Mouse (Mus musculus): ENCODE results near the gene Zbtb11. TPM values are rescaled to one million over a fixed set of nuclear protein-coding genes. Genes with fewer than 3 reads are reported as not detected.

The Zbtb11 gene
- total and polyA plus RNA-seq, 3 experiments: 12.5 to 19.0 TPM; not detected in 1

GRCm38 (mm10) chr16:55970416-55970815 is 3.3 kb upstream of the Zbtb11 start:
- H3K9me3 ChIP-seq (replicated peaks; ENCODE audit: insufficient read depth, low read length): no peaks in the 10 kb centered on the region
- peak overlapping the region; percentile 15; the same call in 1 of the 2 replicates for H3K9ac ChIP-seq (ENCODE audit: control insufficient read depth, low read depth, low read length, poor library complexity, severe bottlenecking)
- TF ChIP-seq KAT2A (conservative IDR thresholded peaks at IDR 0.05; ENCODE audit: low read depth, low read length): no peak
- no peak for TF ChIP-seq USF1 (IDR thresholded peaks at IDR 0.05; ENCODE audit: low read depth, low read length)
- no peak for TF ChIP-seq EP300 (IDR thresholded peaks at IDR 0.05; ENCODE audit: low read depth in 1 of 2, low read length in 2 of 2)
- TF ChIP-seq MXI1 (IDR thresholded peaks at IDR 0.05; ENCODE audit: low read depth, low read length): no peak
- no peak for TF ChIP-seq ETS1 (IDR thresholded peaks at IDR 0.05; ENCODE audit: low read depth, low read length)
- no peak for DNase-seq (ENCODE audit: low read depth, low spot score)
- no peaks in the 10 kb centered on the region for H3K27me3 ChIP-seq (ENCODE audit: control insufficient read depth in 1 of 2, insufficient read depth in 2 of 2, low read length in 2 of 2)
- H3K36me3 ChIP-seq (ENCODE audit: control insufficient read depth in 1 of 2, insufficient read depth in 2 of 2, low read length in 2 of 2): peaks cover 23 to 55% of the 10 kb centered on the region in 2 experiments
- no peak overlapping the region for H3K4me3 ChIP-seq (ENCODE audit: control insufficient read depth in 1 of 2, insufficient read depth in 1 of 2, low read depth in 2 of 2, low read length in 2 of 2)
- no peak overlapping the region for H3K27ac ChIP-seq (ENCODE audit: control insufficient read depth, low read depth, low read length)
- peaks cover 44% of the 10 kb centered on the region for H3K79me2 ChIP-seq (ENCODE audit: control insufficient read depth, insufficient read depth, low read length, poor library complexity)
- peaks cover 0 to 19% of the 10 kb centered on the region in 2 experiments for H3K4me1 ChIP-seq (ENCODE audit: control insufficient read depth in 1 of 2, insufficient read depth in 2 of 2, low read length in 2 of 2)

GRCm38 (mm10) chr16:55971735-55972615 is 1.7 kb upstream of the Zbtb11 start:
- Histone ChIP-seq H3K4me1 (ENCODE audit: control insufficient read depth in 1 of 2, insufficient read depth in 2 of 2, low read length in 2 of 2) (peaks cover 4 to 25% of the 10 kb centered on the region in 2 experiments), H3K27me3 (ENCODE audit: control insufficient read depth in 1 of 2, insufficient read depth in 2 of 2, low read length in 2 of 2) (no peaks in the 10 kb centered on the region), H3K9me3 (replicated peaks; ENCODE audit: insufficient read depth, low read length) (no peaks in the 10 kb centered on the region), H3K36me3 (ENCODE audit: control insufficient read depth in 1 of 2, insufficient read depth in 2 of 2, low read length in 2 of 2) (peaks cover 23 to 65% of the 10 kb centered on the region in 2 experiments), H3K79me2 (ENCODE audit: control insufficient read depth, insufficient read depth, low read length, poor library complexity) (peaks cover 50% of the 10 kb centered on the region), H3K4me3 (ENCODE audit: control insufficient read depth in 1 of 2, insufficient read depth in 1 of 2, low read depth in 2 of 2, low read length in 2 of 2) (no peak overlapping the region), H3K9ac (ENCODE audit: control insufficient read depth, low read depth, low read length, poor library complexity, severe bottlenecking) (peak overlapping the region; percentile 39), H3K27ac (ENCODE audit: control insufficient read depth, low read depth, low read length) (peak overlapping the region; percentile 49)
- TF ChIP-seq POLR2AphosphoS2 (IDR thresholded peaks at IDR 0.05; ENCODE audit: low read length): peak; percentile 5; the same call in 1 of the 2 replicates
- TF ChIP-seq CTCF (IDR thresholded peaks at IDR 0.05 in 2 of 3, conservative IDR thresholded peaks at IDR 0.05 in 1 of 3; ENCODE audit: control insufficient read depth in 1 of 3, insufficient read depth in 1 of 3, low read depth in 2 of 3, low read length in 3 of 3, poor library complexity in 1 of 3, severe bottlenecking in 1 of 3): 0 out of 6 replicates have a peak, but pooled peaks of 1 of the 3 experiments have one; percentile 14
- TF ChIP-seq MYC (IDR thresholded peaks at IDR 0.05; ENCODE audit: low read depth, low read length): peak; percentile 71; the same call in 1 of the 2 replicates
- TF ChIP-seq POLR2A (IDR thresholded peaks at IDR 0.05; ENCODE audit: control insufficient read depth in 1 of 2, insufficient read depth in 1 of 2, low read depth in 1 of 2, low read length in 2 of 2, poor library complexity in 1 of 2): peak in 1 of 2 experiments; percentile 49; a peak in 2 of 4 replicates
- TF ChIP-seq UBTF (IDR thresholded peaks at IDR 0.05; ENCODE audit: borderline replicate concordance, insufficient read depth, low read depth, low read length): no peak
- 0 out of 2 replicates have a peak, but pooled peaks have one; percentile 42 for TF ChIP-seq ZMIZ1 (IDR thresholded peaks at IDR 0.05; ENCODE audit: low read depth, low read length)
- no peak for TF ChIP-seq POLR2AphosphoS5 (IDR thresholded peaks at IDR 0.05; ENCODE audit: borderline replicate concordance, low read depth, low read length)
- 0 out of 2 replicates have a peak, but pooled peaks have one; percentile 58 for TF ChIP-seq MXI1 (IDR thresholded peaks at IDR 0.05; ENCODE audit: low read depth, low read length)
- TF ChIP-seq GATA1 (IDR thresholded peaks at IDR 0.05; ENCODE audit: low read depth, low read length): no peak
- DNase-seq (ENCODE audit: low read depth, low spot score): peak; percentile 61

Data from MEL (cell line).